Mouse (Mus musculus) myocyte (in vitro differentiated cells): ENCODE measurements around the gene Stk38.

ENCODE experiments used
- E2F4 ChIP-seq: IDR thresholded peaks from one replicate; pipeline ENCODE4 v1.6.1; 2011; ENCODE audit warnings: mild to moderate bottlenecking, control low read depth, moderate library complexity; ENCODE audit not compliant: insufficient read depth
- MYOD1 ChIP-seq, 3 experiments: IDR thresholded peaks; one replicate each; pipeline ENCODE4 v1.6.1; 2011; ENCODE audit warnings: control low read depth in 2 of 3, low read depth in 2 of 3, mild to moderate bottlenecking in 2 of 3, moderate library complexity in 1 of 3; ENCODE audit not compliant: insufficient read length in 2 of 3, control insufficient read depth in 1 of 3
- MYOG ChIP-seq, 3 experiments: IDR thresholded peaks; one replicate each; pipeline ENCODE4 v1.6.1; 2011; ENCODE audit warnings: control low read depth in 2 of 3, low read depth in 2 of 3, mild to moderate bottlenecking in 2 of 3; ENCODE audit not compliant: insufficient read length in 2 of 3, control insufficient read depth in 1 of 3, insufficient read depth in 1 of 3
- POLR2A ChIP-seq: IDR thresholded peaks from one replicate; pipeline ENCODE4 v1.6.1; 2011; ENCODE audit warnings: low read depth, mild to moderate bottlenecking, control low read depth, moderate library complexity; ENCODE audit not compliant: insufficient read length
- POLR2AphosphoS2 ChIP-seq: IDR thresholded peaks from one replicate; pipeline ENCODE4 v1.6.1; 2011; ENCODE audit warnings: low read depth, control low read depth; ENCODE audit not compliant: insufficient read length
- REST ChIP-seq: IDR thresholded peaks from one replicate; pipeline ENCODE4 v1.6.1; 2011; ENCODE audit warnings: mild to moderate bottlenecking, control low read depth, moderate library complexity; ENCODE audit not compliant: insufficient read depth, insufficient read length
- SRF ChIP-seq: IDR thresholded peaks from one replicate; pipeline ENCODE4 v1.6.1; 2011; ENCODE audit warnings: low read depth; ENCODE audit not compliant: control insufficient read depth, insufficient read length
- TCF12 ChIP-seq: IDR thresholded peaks from one replicate; pipeline ENCODE4 v1.6.1; 2011; ENCODE audit warnings: mild to moderate bottlenecking, control low read depth; ENCODE audit not compliant: poor library complexity, insufficient read depth, severe bottlenecking
- TCF3 ChIP-seq: IDR thresholded peaks from one replicate; pipeline ENCODE4 v1.6.1; 2011; ENCODE audit warnings: low read depth, control low read depth; ENCODE audit not compliant: insufficient read length
- USF1 ChIP-seq: IDR thresholded peaks from one replicate; pipeline ENCODE4 v1.6.1; 2011; ENCODE audit warnings: low read depth, mild to moderate bottlenecking, control low read depth, moderate library complexity

DNA sequence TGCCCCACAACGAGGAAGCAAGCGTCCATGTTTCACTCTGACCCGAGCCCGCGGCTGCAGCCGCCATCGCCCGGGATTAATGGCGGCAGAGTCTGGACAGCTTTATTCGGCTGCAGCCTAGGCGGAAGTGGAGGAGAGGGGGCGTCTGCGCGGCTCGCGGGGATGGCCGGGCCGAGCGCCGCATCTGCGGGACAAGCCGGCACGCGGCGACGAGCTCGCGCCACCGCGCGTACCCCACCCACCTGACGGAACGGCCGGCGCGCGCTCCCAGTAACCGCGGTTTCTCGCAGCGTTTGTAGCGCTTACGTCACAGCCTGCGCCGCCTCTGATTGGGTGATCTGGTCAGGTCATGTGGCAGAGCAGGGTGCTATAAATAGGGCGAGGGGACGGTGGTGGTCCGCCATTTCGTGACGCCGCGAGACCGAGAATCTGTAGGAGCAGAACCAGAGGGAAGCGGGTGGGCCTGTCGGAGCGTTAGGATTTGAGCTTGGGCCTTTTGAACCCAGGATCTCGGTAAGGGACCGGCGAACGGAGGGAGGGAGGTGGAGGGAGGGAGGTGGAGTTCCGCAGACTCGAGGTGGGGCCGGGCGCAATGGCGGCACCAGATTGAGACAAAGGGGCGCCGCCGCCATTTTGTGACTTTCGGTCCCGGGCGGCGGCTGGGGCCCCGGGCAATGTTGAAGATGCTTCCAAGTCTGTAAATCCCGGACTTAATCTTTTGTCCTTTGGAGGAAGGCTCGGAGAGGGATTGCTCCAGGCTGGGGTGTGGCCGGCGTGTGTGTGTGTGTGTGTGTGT lies 24.7 kb upstream of the Stk38 start, which contains the start of gene Srsf3:
- TF ChIP-seq POLR2A (peak; percentile 74), MYOD1 (IDR thresholded peaks at IDR 0.05; ENCODE audit: control insufficient read depth in 1 of 3, insufficient read length in 2 of 3, low read depth in 2 of 3) (peak in 1 of 3 experiments; percentile 71), E2F4 (no peak), POLR2AphosphoS2 (peak; percentile 92), MYOG (IDR thresholded peaks at IDR 0.05; ENCODE audit: control insufficient read depth in 1 of 3, insufficient read depth in 1 of 3, insufficient read length in 2 of 3, low read depth in 2 of 3) (peak in 2 of 3 experiments; percentile 4 to 53), SRF (peak; percentile 35), TCF3 (no peak), REST (no peak), USF1 (peak; percentile 95), TCF12 (no peak)
